In genomic region chr13:46736479-46736865, GRCm38 (mm10) we compare ENCODE assay signal across 7 mouse cellular contexts. TPM values are rescaled to one million over a fixed set of nuclear protein-coding genes. Genes with fewer than 3 reads are reported as not detected.
DNase-seq lines count a peak whose midpoint lies in the region; ATAC-seq and TF ChIP-seq lines count a peak whose summit lies in the region.

No protein-coding gene starts in this region.

- H3K36me3 ChIP-seq in liver, embryonic 14.5 days (replicated peaks; ENCODE audit: control insufficient read depth, insufficient read depth, low read depth), result no peaks in the 10 kb centered on the region

- TF ChIP-seq EP300 in liver, embryonic 14.5 days (IDR thresholded peaks at IDR 0.05; ENCODE audit: low read depth), result no peak

- intact Hi-C loops in heart, postnatal 10 days (cut with DNase I), result no loop called here

- WGBS in liver, embryonic 14.5 days (ENCODE audit: insufficient replicate concordance), result 1% methylated on average over 12 of the region's 12 CpGs

- peak; percentile 35 to 37 for DNase-seq in spleen, postnatal 10 days (ENCODE audit: low spot score in 2 of 2)
- DNase-seq in spleen, postnatal 36 days (ENCODE audit: low spot score in 2 of 2), result no peak
- peak; percentile 40 to 47 for DNase-seq in heart, postnatal 10 days
- peak in 1 of 3 experiments; percentile 4 for DNase-seq in liver, embryonic 14.5 days (ENCODE audit: low read depth in 3 of 3, low spot score in 3 of 3)
- peak; percentile 26 for DNase-seq in neural tube, embryonic 10.5 days (ENCODE audit: extremely low spot score, low spot score)
- no peak for DNase-seq in cerebellum, adult 9-10 months

- H3K9me3 ChIP-seq in liver, embryonic 14.5 days (ENCODE audit: control insufficient read depth, low read length), result no peaks in the 10 kb centered on the region

- TF ChIP-seq CTCF in cortical plate, adult 2 months (IDR thresholded peaks at IDR 0.05; ENCODE audit: extremely low read depth, insufficient read depth, low read length), result no peak
- no peak for TF ChIP-seq CTCF in liver, embryonic 14.5 days (IDR thresholded peaks at IDR 0.05; ENCODE audit: low read depth)

- peaks cover 2% of the 10 kb centered on the region; the same call in 1 of the 2 replicates for H3K4me1 ChIP-seq in cortical plate, adult 2 months (ENCODE audit: control insufficient read depth, insufficient read depth, low read length)
- H3K4me1 ChIP-seq in liver, embryonic 14.5 days (replicated peaks; ENCODE audit: control insufficient read depth in 2 of 2, insufficient read depth in 2 of 2, low read length in 1 of 2), result peaks cover 4 to 13% of the 10 kb centered on the region in 2 experiments

- H3K4me3 ChIP-seq in cortical plate, adult 2 months (ENCODE audit: insufficient read depth, low read length), result peak overlapping the region; percentile 45
- H3K4me3 ChIP-seq in liver, embryonic 14.5 days (ENCODE audit: insufficient read depth in 1 of 2, low read depth in 2 of 2, low read length in 2 of 2), result peak overlapping the region; percentile 62 to 78

- ATAC-seq in liver, embryonic 14.5 days (ENCODE audit: insufficient read depth), result peak; percentile 34; the same call in 1 of the 2 replicates

- no peak overlapping the region for H3K27ac ChIP-seq in cortical plate, adult 2 months (ENCODE audit: insufficient read depth, low read length)
- peak overlapping the region; percentile 41; the same call in 1 of the 2 replicates for H3K27ac ChIP-seq in liver, embryonic 14.5 days

- H3K9ac ChIP-seq in liver, embryonic 14.5 days (replicated peaks), result peak overlapping the region; percentile 72

- H3K27me3 ChIP-seq in liver, embryonic 14.5 days (ENCODE audit: control insufficient read depth, insufficient read depth, low read length), result no peaks in the 10 kb centered on the region

- H3K4me2 ChIP-seq in liver, embryonic 14.5 days (ENCODE audit: low read depth), result peak overlapping the region; percentile 86

- no peak for TF ChIP-seq POLR2A in cortical plate, adult 2 months (IDR thresholded peaks at IDR 0.05; ENCODE audit: extremely low read depth, insufficient read depth, low read length)

RNA-seq across cellular contexts. Expression of gene Nup153, which starts 8.7 kb away (rescaled TPM):
- 28.4 and 31.9 TPM in 2 replicates for polyA plus RNA-seq in cortical plate, adult 2 months (2012; rRNA removed)
- 10 to 100 TPM; 39.2 to 45.0 TPM for total RNA-seq in heart, postnatal 10 days (2021)
- polyA plus RNA-seq in liver, embryonic 14.5 days (2012; rRNA removed), result 32.6 and 37.9 TPM in 2 replicates
- 21.0 and 21.6 TPM in 2 replicates for polyA plus RNA-seq in liver, embryonic 14.5 days (2014; fragmentation: Nextera tagmentation; extraction: Ambion mirVana)

Comparison
In these comparisons a context has a peak if more than half of its experiments do, and no peak if none do; other contexts are left out.
1. DNase-seq: peak in spleen, postnatal 10 days (2 of 2), heart, postnatal 10 days (2 of 2) and neural tube, embryonic 10.5 days (single experiment); none in spleen, postnatal 36 days (0 of 2) and cerebellum, adult 9-10 months (single experiment).